Mouse (Mus musculus) hindbrain, postnatal 0 days (tissue): ENCODE measurements around the gene Gria1. TPM values are rescaled to one million over a fixed set of nuclear protein-coding genes. Genes with fewer than 3 reads are reported as not detected.

Experiments
- ATAC-seq: fragments of 200-750 bp; cut with Nextera tagmentation; 2 replicates; pipeline ENCODE4 v1.8.0; 2017; ENCODE audit warnings: mild to moderate bottlenecking, moderate TSS enrichment, moderate library complexity
- DNase-seq: peaks from one replicate; pipeline ENCODE4 v3.0.0-alpha.2; 2015; ENCODE audit warnings: low spot score
- H3K27ac ChIP-seq: fragments of 300-500 bp; sonication (generic); 2 replicates; pipeline ENCODE4 v1.5.1; 2014; ENCODE audit warnings: mild to moderate bottlenecking
- H3K27me3 ChIP-seq: fragments of 300-500 bp; sonication (generic); 2 replicates; pipeline ENCODE4 v1.6.1; 2014; ENCODE audit warnings: low read length, mixed read lengths; ENCODE audit not compliant: insufficient read depth
- H3K36me3 ChIP-seq: fragments of 300-500 bp; sonication (generic); 2 replicates; pipeline ENCODE4 v1.6.1; 2014; ENCODE audit warnings: low read length, mixed read lengths; ENCODE audit not compliant: insufficient read depth
- H3K4me1 ChIP-seq: fragments of 300-500 bp; sonication (generic); 2 replicates; pipeline ENCODE4 v1.6.1; 2014; ENCODE audit warnings: antibody characterized with exemption, low read length, mixed read lengths; ENCODE audit not compliant: insufficient read depth
- H3K4me2 ChIP-seq: fragments of 300-500 bp; sonication (generic); 2 replicates; pipeline ENCODE4 v1.6.1; 2014; ENCODE audit warnings: low read depth, mild to moderate bottlenecking, low read length, moderate library complexity, mixed read lengths
- H3K4me3 ChIP-seq: fragments of 300-500 bp; sonication (generic); 2 replicates; pipeline ENCODE4 v1.5.1; 2014; ENCODE audit warnings: low read length
- H3K9ac ChIP-seq: fragments of 300-500 bp; sonication (generic); replicated peaks from 2 replicates; pipeline ENCODE4 v1.6.1; 2014; ENCODE audit warnings: mild to moderate bottlenecking, low read length, moderate library complexity, mixed read lengths
- H3K9me3 ChIP-seq: fragments of 300-500 bp; sonication (generic); 2 replicates; pipeline ENCODE4 v1.6.1; 2016; ENCODE audit warnings: low read length, mixed read lengths
- CTCF ChIP-seq: IDR thresholded peaks from 2 replicates; pipeline ENCODE4 v1.5.1; 2016; ENCODE audit warnings: antibody characterized with exemption, control low read depth, low read depth
- WGBS: fragments of 180-500 bp; shearing (Covaris S2); extraction: QIAGEN DNeasy Blood & Tissue Kit; methylation state at CpG from one replicate; pipeline ENCODE4 v1.1.7; 2014; 5-methylcytosine and 5-hydroxymethylcytosine counted together
- polyA plus RNA-seq: library from polyadenylated mRNA; unstranded; fragments of >200 nt; fragmentation: Nextera tagmentation; extraction: Ambion mirVana; gene quantifications from 2 replicates; pipeline ENCODE4 v1.2.1, GENCODE M21; 2015
- total RNA-seq: library from RNA; depleted of rRNA; stranded (reverse); fragments of >200 nt; gene quantifications from 2 replicates; pipeline ENCODE4 v1.2.3, GENCODE M21; 2014

The Gria1 gene
- total and polyA plus RNA-seq, 2 experiments from 2014 or later, result 47.1 to 58.2 TPM

DNA sequence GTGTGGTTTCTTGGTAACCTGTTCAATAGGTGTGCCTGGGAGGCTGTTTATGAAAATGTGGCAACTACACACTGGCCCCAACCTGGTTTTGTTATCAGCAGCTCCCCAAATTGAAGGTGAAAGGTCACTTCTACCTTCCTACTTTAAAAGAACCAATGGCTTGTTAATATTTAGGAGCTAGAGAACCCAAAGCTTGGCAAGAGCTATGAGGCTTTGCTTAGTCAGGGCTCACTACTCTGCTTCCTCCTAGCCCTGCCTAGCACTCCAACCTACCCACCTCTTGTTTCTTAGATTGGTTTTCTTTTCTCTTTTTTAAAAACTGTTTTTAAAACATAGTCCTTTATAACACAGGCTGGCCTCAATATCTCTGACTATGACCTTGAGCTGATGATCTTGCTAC is 79.5 kb downstream of the Gria1 start:
- H3K36me3 ChIP-seq, result no peaks in the 10 kb centered on the region
- H3K27ac ChIP-seq, result no peak overlapping the region
- TF ChIP-seq CTCF, result no peak
- ATAC-seq (no peak), DNase-seq (no peak)
- H3K4me1 ChIP-seq, result peaks cover 12% of the 10 kb centered on the region; the same call in 1 of the 2 replicates
- H3K9me3 ChIP-seq, result no peaks in the 10 kb centered on the region
- H3K4me3 ChIP-seq, result no peak overlapping the region
- H3K9ac ChIP-seq, result no peak overlapping the region
- no peak overlapping the region for H3K4me2 ChIP-seq
- H3K27me3 ChIP-seq, result no peaks in the 10 kb centered on the region

DNA sequence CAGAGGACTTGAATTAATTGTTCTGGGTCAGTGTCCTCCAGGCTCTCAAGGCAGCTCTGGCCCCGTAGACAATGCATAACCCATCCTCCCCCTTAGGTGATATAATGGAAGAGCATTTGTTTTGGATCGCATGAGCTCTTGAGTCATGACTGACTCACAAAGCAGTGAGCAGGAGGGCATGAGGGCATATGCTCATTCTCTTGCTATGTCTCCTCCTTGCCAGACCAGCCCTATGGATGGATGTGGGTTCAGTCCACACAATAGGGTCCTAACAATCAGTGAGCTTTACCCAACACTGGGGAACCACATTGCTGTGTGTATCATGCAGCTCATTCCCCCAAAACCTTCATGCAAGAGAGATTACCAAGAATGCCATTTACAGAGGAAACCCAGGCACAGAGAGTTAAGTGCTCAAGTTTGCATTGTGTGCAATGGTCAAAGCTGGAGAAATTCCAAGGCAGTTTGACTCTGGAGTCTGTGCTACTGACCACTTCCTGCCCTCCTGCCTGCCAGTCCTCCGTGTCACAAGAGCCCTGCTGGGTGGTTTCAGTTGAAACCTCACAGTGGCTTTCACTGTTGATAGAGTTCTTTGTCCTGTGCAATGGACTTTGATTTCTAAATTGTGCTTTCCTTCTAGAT is 80.2 kb downstream of the Gria1 start:
- WGBS, result 64% methylated on average over 3 of the region's 3 CpGs

GRCm38 (mm10) chr11:57100491-57100890 is 89.3 kb downstream of the Gria1 start:
- Histone ChIP-seq H3K9ac (no peak overlapping the region), H3K27ac (no peak overlapping the region), H3K4me2 (no peak overlapping the region), H3K9me3 (no peaks in the 10 kb centered on the region), H3K36me3 (no peaks in the 10 kb centered on the region), H3K4me3 (no peak overlapping the region), H3K27me3 (no peaks in the 10 kb centered on the region), H3K4me1 (no peaks in the 10 kb centered on the region)
- WGBS, result 37% methylated on average over 5 of the region's 5 CpGs
- TF ChIP-seq CTCF, result no peak
- DNase-seq, result no peak
- ATAC-seq, result no peak

More for the DNA sequence above, 80.2 kb downstream of the Gria1 start:
- Histone ChIP-seq H3K9ac (no peak overlapping the region), H3K4me3 (no peak overlapping the region), H3K9me3 (no peaks in the 10 kb centered on the region), H3K27me3 (no peaks in the 10 kb centered on the region), H3K4me2 (no peak overlapping the region), H3K4me1 (peaks cover 12% of the 10 kb centered on the region; the same call in 1 of the 2 replicates), H3K27ac (no peak overlapping the region), H3K36me3 (no peaks in the 10 kb centered on the region)
- TF ChIP-seq CTCF, result no peak
- ATAC-seq (no peak), DNase-seq (no peak)

DNA sequence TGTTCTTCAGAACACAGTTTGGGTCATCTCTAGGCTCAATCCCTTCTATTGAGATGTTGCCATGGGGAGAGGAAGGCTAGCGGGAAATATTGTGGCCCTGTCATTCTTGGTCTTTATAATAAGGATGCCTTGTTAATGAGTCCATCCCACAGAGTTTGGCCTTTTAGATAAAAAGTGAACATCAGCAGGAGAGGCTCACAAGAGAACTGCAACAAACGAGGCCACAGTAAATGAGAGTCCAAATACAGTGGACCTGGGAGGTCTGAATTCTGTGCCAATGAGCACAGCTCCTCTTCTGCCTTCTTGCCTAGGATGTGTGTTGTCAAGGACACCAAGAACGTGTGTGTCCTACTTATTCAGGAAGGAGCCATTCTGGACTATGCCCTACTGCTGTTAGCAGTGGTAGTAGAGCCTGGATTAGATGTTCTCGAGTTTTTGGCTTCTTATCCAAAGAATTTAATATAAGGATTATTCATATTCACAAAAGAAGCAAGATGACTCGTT is 92.6 kb downstream of the Gria1 start:
- H3K27me3 ChIP-seq, result no peaks in the 10 kb centered on the region
- 53% methylated on average over 5 of the region's 5 CpGs for WGBS
- H3K27ac ChIP-seq, result peak overlapping the region; percentile 11; the same call in 1 of the 2 replicates
- TF ChIP-seq CTCF, result no peak
- DNase-seq (peak; percentile 54), ATAC-seq (peak; percentile 90)
- H3K4me1 ChIP-seq, result no peaks in the 10 kb centered on the region
- no peak overlapping the region for H3K4me3 ChIP-seq
- H3K9ac ChIP-seq, result no peak overlapping the region
- no peak overlapping the region for H3K4me2 ChIP-seq
- no peaks in the 10 kb centered on the region for H3K9me3 ChIP-seq
- H3K36me3 ChIP-seq, result no peaks in the 10 kb centered on the region

DNA sequence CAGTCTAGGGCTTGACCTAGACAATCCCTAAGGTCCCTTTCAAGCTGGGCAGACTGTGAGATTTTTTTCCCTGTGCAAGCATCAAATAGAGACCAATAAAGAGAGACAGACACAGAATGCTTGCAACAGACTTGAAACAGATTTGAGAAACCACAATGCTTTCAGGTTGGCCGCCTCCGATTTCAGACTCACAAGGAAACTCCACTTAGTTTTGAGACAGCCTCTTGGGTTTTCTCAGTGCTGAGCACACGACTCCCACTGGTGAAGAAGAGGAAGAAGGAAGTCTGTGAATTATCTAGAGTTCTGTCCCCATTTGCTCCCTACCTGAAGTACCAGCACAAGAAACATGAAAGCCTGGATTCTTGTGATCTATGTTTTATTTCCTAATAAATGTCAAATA is 94.5 kb downstream of the Gria1 start:
- WGBS, result 73% methylated on average over 3 of the region's 3 CpGs
- Histone ChIP-seq H3K27ac (no peak overlapping the region), H3K36me3 (no peaks in the 10 kb centered on the region), H3K27me3 (no peaks in the 10 kb centered on the region), H3K9ac (no peak overlapping the region), H3K4me1 (no peaks in the 10 kb centered on the region), H3K4me2 (no peak overlapping the region), H3K4me3 (no peak overlapping the region), H3K9me3 (no peaks in the 10 kb centered on the region)
- ATAC-seq, result no peak
- TF ChIP-seq CTCF, result no peak
- no peak for DNase-seq

DNA sequence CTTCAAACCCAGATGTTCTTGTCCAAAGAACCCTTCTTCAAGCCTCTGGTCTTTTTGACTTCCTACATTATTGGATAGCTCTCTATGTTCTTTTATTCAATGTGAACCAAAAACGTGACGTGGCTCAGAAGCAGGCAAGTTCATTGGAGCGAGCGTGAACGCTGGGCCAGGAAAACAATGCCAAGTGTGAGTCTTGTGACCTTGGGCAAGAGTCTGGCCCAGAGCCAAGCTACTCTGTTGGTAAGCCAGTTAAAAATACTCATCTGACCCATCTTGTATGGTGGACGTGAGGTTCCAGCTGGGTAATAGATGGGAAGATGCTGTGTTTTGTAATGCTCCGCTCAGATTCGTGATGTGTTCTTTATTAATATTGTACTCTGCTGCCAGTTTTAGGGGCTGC is 101.2 kb downstream of the Gria1 start:
- Histone ChIP-seq H3K36me3 (no peaks in the 10 kb centered on the region), H3K9me3 (no peaks in the 10 kb centered on the region), H3K9ac (no peak overlapping the region), H3K4me3 (no peak overlapping the region), H3K4me1 (no peaks in the 10 kb centered on the region), H3K27ac (no peak overlapping the region), H3K27me3 (no peaks in the 10 kb centered on the region), H3K4me2 (no peak overlapping the region)
- DNase-seq (peak; percentile 74), ATAC-seq (no peak)
- WGBS, result 37% methylated on average over 8 of the region's 8 CpGs
- TF ChIP-seq CTCF, result no peak

GRCm38 (mm10) chr11:57114410-57114809 is 103.2 kb downstream of the Gria1 start:
- ATAC-seq, result 0 out of 2 replicates have a peak, but pooled peaks have one; percentile 29

More at GRCm38 (mm10) chr11:57114410-57114809, 103.2 kb downstream of the Gria1 start:
- Histone ChIP-seq H3K9ac (no peak overlapping the region), H3K27me3 (no peaks in the 10 kb centered on the region), H3K4me2 (no peak overlapping the region), H3K36me3 (no peaks in the 10 kb centered on the region), H3K27ac (no peak overlapping the region), H3K4me1 (no peaks in the 10 kb centered on the region), H3K4me3 (no peak overlapping the region), H3K9me3 (no peaks in the 10 kb centered on the region)
- 51% methylated on average over 5 of the region's 5 CpGs for WGBS
- DNase-seq, result peak; percentile 62
- TF ChIP-seq CTCF, result no peak
